Mouse (Mus musculus) midbrain, postnatal 0 days (tissue): ENCODE measurements around the gene Socs3. TPM values are rescaled to one million over a fixed set of nuclear protein-coding genes. Genes with fewer than 3 reads are reported as not detected.

Source experiments
- ATAC-seq: fragments of 200-750 bp; cut with Nextera tagmentation; 2 replicates; pipeline ENCODE4 v1.8.0; 2017; ENCODE audit warnings: moderate number of reproducible peaks, mild to moderate bottlenecking, moderate TSS enrichment, moderate library complexity; ENCODE audit not compliant: low FRiP score
- DNase-seq: peaks from one replicate; pipeline ENCODE4 v3.0.0-alpha.2; 2015; ENCODE audit warnings: low spot score
- H3K27ac ChIP-seq: fragments of 300-500 bp; sonication (generic); 2 replicates; pipeline ENCODE4 v1.5.1; 2014; ENCODE audit warnings: low read depth, mild to moderate bottlenecking, low read length, mixed read lengths
- H3K27me3 ChIP-seq: fragments of 300-500 bp; sonication (generic); 2 replicates; pipeline ENCODE4 v1.6.1; 2014; ENCODE audit warnings: low read length, control low read depth, mixed read lengths; ENCODE audit not compliant: insufficient read depth
- H3K36me3 ChIP-seq: fragments of 300-500 bp; sonication (generic); 2 replicates; pipeline ENCODE4 v1.6.1; 2014; ENCODE audit warnings: low read length, control low read depth, mixed read lengths; ENCODE audit not compliant: insufficient read depth
- H3K4me1 ChIP-seq: fragments of 300-500 bp; sonication (generic); 2 replicates; pipeline ENCODE4 v1.6.1; 2014; ENCODE audit warnings: mild to moderate bottlenecking, control low read depth, antibody characterized with exemption, low read length, mixed read lengths; ENCODE audit not compliant: insufficient read depth
- H3K4me2 ChIP-seq: fragments of 300-500 bp; sonication (generic); 2 replicates; pipeline ENCODE4 v1.6.1; 2014; ENCODE audit warnings: low read depth, mild to moderate bottlenecking, low read length, mixed read lengths; ENCODE audit not compliant: poor library complexity, severe bottlenecking
- H3K4me3 ChIP-seq: fragments of 300-500 bp; sonication (generic); 2 replicates; pipeline ENCODE4 v1.5.1; 2014; ENCODE audit warnings: low read depth, mild to moderate bottlenecking, low read length, moderate library complexity
- H3K9ac ChIP-seq: fragments of 300-500 bp; sonication (generic); replicated peaks from 2 replicates; pipeline ENCODE4 v1.6.1; 2014; ENCODE audit warnings: mild to moderate bottlenecking, low read length, moderate library complexity, mixed read lengths; ENCODE audit not compliant: poor library complexity, severe bottlenecking
- H3K9me3 ChIP-seq: fragments of 300-500 bp; sonication (generic); 2 replicates; pipeline ENCODE4 v1.6.1; 2016; ENCODE audit warnings: low read length, control low read depth
- CTCF ChIP-seq: IDR thresholded peaks from 2 replicates; pipeline ENCODE4 v1.5.1; 2016; ENCODE audit warnings: antibody characterized with exemption, mild to moderate bottlenecking
- WGBS: fragments of 180-500 bp; shearing (Covaris S2); extraction: QIAGEN DNeasy Blood & Tissue Kit; methylation state at CpG from one replicate; pipeline ENCODE4 v1.1.7; 2014; 5-methylcytosine and 5-hydroxymethylcytosine counted together
- polyA plus RNA-seq: library from polyadenylated mRNA; unstranded; fragments of >200 nt; fragmentation: Nextera tagmentation; extraction: Ambion mirVana; gene quantifications from 2 replicates; pipeline ENCODE4 v1.2.1, GENCODE M21; 2015
- total RNA-seq: library from RNA; depleted of rRNA; stranded (reverse); fragments of >200 nt; gene quantifications from 2 replicates; pipeline ENCODE4 v1.2.3, GENCODE M21; 2014

Socs3 gene
- total and polyA plus RNA-seq, 2 experiments from 2014 or later = 4.9 to 8.5 TPM

GRCm38 (mm10) chr11:117963091-117963793 is 6.6 kb downstream of the Socs3 start:
- Histone ChIP-seq H3K27ac (peak overlapping the region; percentile 47; the same call in 1 of the 2 replicates), H3K4me2 (peak overlapping the region; percentile 87), H3K9ac (peak overlapping the region; percentile 42), H3K4me3 (peak overlapping the region; percentile 39), H3K27me3 (peaks cover 7% of the 10 kb centered on the region), H3K4me1 (peaks cover 16% of the 10 kb centered on the region), H3K9me3 (no peaks in the 10 kb centered on the region), H3K36me3 (no peaks in the 10 kb centered on the region)
- under 1% methylated on average over 38 of the region's 40 CpGs for WGBS
- ATAC-seq (peak; percentile 84), DNase-seq (peak; percentile 94)
- TF ChIP-seq CTCF = peak; percentile 26; the same call in 1 of the 2 replicates

- Histone ChIP-seq H3K4me1 (peaks cover 16% of the 10 kb centered on the region), H3K36me3 (no peaks in the 10 kb centered on the region), H3K9ac (no peak overlapping the region; the same call in 1 of the 2 replicates), H3K27me3 (peaks cover 7% of the 10 kb centered on the region), H3K9me3 (no peaks in the 10 kb centered on the region), H3K4me2 (peak overlapping the region; percentile 87; the same call in 1 of the 2 replicates), H3K27ac (0 out of 2 replicates have a peak overlapping the region, but pooled peaks have one; percentile 38), H3K4me3 (peak overlapping the region; percentile 39; the same call in 1 of the 2 replicates)
- WGBS = 29% methylated on average over 10 of the region's 10 CpGs
- ATAC-seq (no peak), DNase-seq (no peak)
- TF ChIP-seq CTCF = no peak
Observed at GRCm38 (mm10) chr11:117962228-117963067, 7.4 kb downstream of the Socs3 start.

- H3K4me3 ChIP-seq = no peak overlapping the region
- DNase-seq (no peak), ATAC-seq (no peak)
- no peaks in the 10 kb centered on the region for H3K36me3 ChIP-seq
- no peaks in the 10 kb centered on the region; the same call in 1 of the 2 replicates for H3K27me3 ChIP-seq
- no peak overlapping the region for H3K9ac ChIP-seq
- no peaks in the 10 kb centered on the region for H3K9me3 ChIP-seq
- TF ChIP-seq CTCF = no peak
- H3K27ac ChIP-seq = no peak overlapping the region
- H3K4me2 ChIP-seq = no peak overlapping the region
- peaks cover 16% of the 10 kb centered on the region for H3K4me1 ChIP-seq
Observed at GRCm38 (mm10) chr11:117960601-117961000, 9.2 kb downstream of the Socs3 start.

- DNase-seq = no peak
- no peak overlapping the region for H3K4me2 ChIP-seq
- no peaks in the 10 kb centered on the region; the same call in 1 of the 2 replicates for H3K27me3 ChIP-seq
- no peak overlapping the region for H3K9ac ChIP-seq
- ATAC-seq = no peak
- H3K9me3 ChIP-seq = no peaks in the 10 kb centered on the region
- peaks cover 16% of the 10 kb centered on the region for H3K4me1 ChIP-seq
- no peak for TF ChIP-seq CTCF
- H3K36me3 ChIP-seq = no peaks in the 10 kb centered on the region
- no peak overlapping the region for H3K27ac ChIP-seq
- H3K4me3 ChIP-seq = no peak overlapping the region
- WGBS = 60% methylated on average over 17 of the region's 17 CpGs
Observed at GRCm38 (mm10) chr11:117959741-117960381, 10.0 kb downstream of the Socs3 start.

- Histone ChIP-seq H3K4me1 (peaks cover 16% of the 10 kb centered on the region), H3K4me2 (no peak overlapping the region), H3K27ac (no peak overlapping the region), H3K9ac (no peak overlapping the region), H3K4me3 (no peak overlapping the region), H3K27me3 (no peaks in the 10 kb centered on the region), H3K36me3 (no peaks in the 10 kb centered on the region), H3K9me3 (no peaks in the 10 kb centered on the region)
- TF ChIP-seq CTCF = no peak
- WGBS = 91% methylated on average over 4 of the region's 4 CpGs
- ATAC-seq (no peak), DNase-seq (no peak)
Observed at GRCm38 (mm10) chr11:117959166-117959565, 10.7 kb downstream of the Socs3 start.
